Mouse (Mus musculus) intestine, postnatal 0 days (tissue): ENCODE results near the gene Smpd1. TPM values are rescaled to one million over a fixed set of nuclear protein-coding genes. Genes with fewer than 3 reads are reported as not detected.

Source experiments
- ATAC-seq: fragments of 200-750 bp; cut with Nextera tagmentation; 2 replicates; pipeline ENCODE4 v1.8.0; 2017; ENCODE audit warnings: mild to moderate bottlenecking, moderate TSS enrichment, moderate library complexity
- H3K27ac ChIP-seq: fragments of 300-500 bp; sonication (generic); 2 replicates; pipeline ENCODE4 v1.5.1; 2014; ENCODE audit warnings: mild to moderate bottlenecking, low read depth, low read length, moderate library complexity
- H3K27me3 ChIP-seq: fragments of 300-500 bp; sonication (generic); replicated peaks from 2 replicates; pipeline ENCODE4 v1.6.1; 2014; ENCODE audit warnings: low read length, mixed read lengths; ENCODE audit not compliant: control insufficient read depth, insufficient read depth
- H3K36me3 ChIP-seq: fragments of 300-500 bp; sonication (generic); 2 replicates; pipeline ENCODE4 v1.6.1; 2014; ENCODE audit warnings: mild to moderate bottlenecking, moderate library complexity; ENCODE audit not compliant: control insufficient read depth, insufficient read depth
- H3K4me1 ChIP-seq: fragments of 300-500 bp; sonication (generic); replicated peaks from 2 replicates; pipeline ENCODE4 v1.6.1; 2014; ENCODE audit warnings: antibody characterized with exemption, low read length, mixed read lengths; ENCODE audit not compliant: control insufficient read depth, insufficient read depth
- H3K4me2 ChIP-seq: fragments of 300-500 bp; sonication (generic); replicated peaks from 2 replicates; pipeline ENCODE4 v1.6.1; 2014; ENCODE audit warnings: low read depth, mild to moderate bottlenecking, moderate library complexity
- H3K4me3 ChIP-seq: fragments of 300-500 bp; sonication (generic); 2 replicates; pipeline ENCODE4 v1.5.1; 2014; ENCODE audit warnings: low read depth, low read length
- H3K9ac ChIP-seq: fragments of 300-500 bp; sonication (generic); 2 replicates; pipeline ENCODE4 v1.6.1; 2014; ENCODE audit warnings: mild to moderate bottlenecking, low read depth, low read length
- H3K9me3 ChIP-seq: fragments of 300-500 bp; sonication (generic); 2 replicates; pipeline ENCODE4 v1.6.1; 2016; ENCODE audit warnings: mixed run types; ENCODE audit not compliant: control insufficient read depth
- CTCF ChIP-seq: sonication (generic); IDR thresholded peaks from 2 replicates; pipeline ENCODE4 v1.5.1; 2016; ENCODE audit warnings: low read depth, mild to moderate bottlenecking, control low read depth, antibody characterized with exemption, moderate library complexity
- WGBS: fragments of 180-500 bp; shearing (Covaris S2); extraction: QIAGEN DNeasy Blood & Tissue Kit; methylation state at CpG from one replicate; pipeline ENCODE4 v1.1.7; 2014; 5-methylcytosine and 5-hydroxymethylcytosine counted together
- polyA plus RNA-seq: library from polyadenylated mRNA; unstranded; fragments of >200 nt; fragmentation: Nextera tagmentation; extraction: Ambion mirVana; gene quantifications from 2 replicates; pipeline ENCODE4 v1.2.1, GENCODE M21; 2015

Gene Smpd1
- polyA plus RNA-seq, 1 experiment from 2014 or later: 25.4 TPM

GRCm38 (mm10) chr7:105528094-105528493 lies 26.1 kb upstream of the Smpd1 start:
- Histone ChIP-seq H3K4me2 (no peak overlapping the region), H3K27ac (no peak overlapping the region), H3K9me3 (no peaks in the 10 kb centered on the region), H3K36me3 (no peaks in the 10 kb centered on the region), H3K9ac (no peak overlapping the region), H3K4me3 (no peak overlapping the region), H3K4me1 (no peaks in the 10 kb centered on the region), H3K27me3 (no peaks in the 10 kb centered on the region)
- no peak for TF ChIP-seq CTCF
- no peak for ATAC-seq
- WGBS: 68% methylated on average over 4 of the region's 4 CpGs

DNA sequence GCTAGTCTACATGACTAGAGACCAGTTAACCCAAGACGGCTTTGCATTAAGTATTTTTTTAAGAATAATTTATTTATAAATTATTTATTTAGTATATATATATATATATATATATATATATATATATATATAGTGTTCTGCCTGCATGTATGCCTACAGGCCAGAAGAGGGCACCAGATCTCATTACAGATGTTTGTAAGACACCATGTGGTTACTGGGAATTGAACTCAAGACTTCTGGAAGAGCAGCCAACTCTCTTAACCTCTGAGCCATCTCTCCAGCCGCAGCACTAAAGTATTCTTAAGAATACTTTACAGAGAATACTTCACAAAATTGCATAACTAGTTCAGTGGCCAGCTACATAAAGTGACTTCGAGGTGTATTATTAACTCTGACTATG lies 20.0 kb upstream of the Smpd1 start:
- Histone ChIP-seq H3K4me2 (no peak overlapping the region), H3K4me3 (no peak overlapping the region), H3K27ac (no peak overlapping the region), H3K36me3 (no peaks in the 10 kb centered on the region), H3K9ac (no peak overlapping the region), H3K9me3 (no peaks in the 10 kb centered on the region), H3K4me1 (no peaks in the 10 kb centered on the region), H3K27me3 (no peaks in the 10 kb centered on the region)
- TF ChIP-seq CTCF: peak; percentile 59
- WGBS: 81% methylated on average over 3 of the region's 3 CpGs
- ATAC-seq: no peak

DNA sequence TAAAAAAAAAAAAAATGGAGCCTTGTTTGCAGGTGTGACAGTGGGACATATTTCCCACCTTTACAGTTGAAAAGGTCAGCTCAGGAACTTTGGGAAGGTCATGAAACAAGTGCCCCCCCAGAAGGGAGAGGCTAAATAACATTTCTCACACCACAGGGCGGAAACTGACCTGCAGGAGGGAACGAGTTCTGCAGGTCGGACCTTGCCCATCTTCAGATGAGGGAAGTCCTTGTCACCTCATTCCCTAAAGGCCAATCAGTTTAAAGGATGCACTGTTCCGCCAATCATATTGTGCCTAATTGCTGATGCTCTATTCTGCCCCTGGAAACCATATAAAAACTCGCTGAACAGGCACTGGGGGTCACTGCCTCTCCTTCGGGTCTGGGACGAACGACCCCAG lies 8.2 kb upstream of the Smpd1 start:
- ATAC-seq: no peak
- no peak overlapping the region for H3K4me2 ChIP-seq
- H3K36me3 ChIP-seq: no peaks in the 10 kb centered on the region
- no peaks in the 10 kb centered on the region for H3K4me1 ChIP-seq
- H3K9ac ChIP-seq: no peak overlapping the region
- WGBS: 58% methylated on average over 8 of the region's 8 CpGs
- no peaks in the 10 kb centered on the region for H3K9me3 ChIP-seq
- no peak for TF ChIP-seq CTCF
- no peak overlapping the region for H3K4me3 ChIP-seq
- H3K27ac ChIP-seq: no peak overlapping the region
- H3K27me3 ChIP-seq: no peaks in the 10 kb centered on the region

DNA sequence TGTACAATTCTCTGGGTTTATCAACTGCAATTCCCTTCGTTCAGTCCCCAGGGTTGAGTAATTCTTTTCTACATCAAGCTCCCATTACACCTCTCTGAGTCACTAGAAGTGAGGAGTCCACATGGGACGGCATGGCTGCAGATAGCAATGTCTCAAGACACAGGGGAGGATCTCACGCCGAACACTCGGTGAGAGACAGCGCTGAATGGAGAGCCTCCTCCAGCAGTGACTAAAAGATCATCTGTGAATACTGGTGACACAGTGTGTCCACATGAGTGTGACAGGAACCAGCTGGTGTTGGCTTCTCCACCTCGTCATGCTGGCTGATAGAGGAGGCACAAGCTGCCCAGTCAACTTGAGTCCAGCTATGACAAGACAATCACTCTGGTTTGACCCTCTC lies 6.2 kb upstream of the Smpd1 start:
- TF ChIP-seq CTCF: no peak
- 75% methylated on average over 7 of the region's 7 CpGs for WGBS
- no peaks in the 10 kb centered on the region for H3K36me3 ChIP-seq
- no peaks in the 10 kb centered on the region for H3K9me3 ChIP-seq
- no peak overlapping the region for H3K27ac ChIP-seq
- no peak overlapping the region for H3K4me2 ChIP-seq
- ATAC-seq: no peak
- H3K9ac ChIP-seq: no peak overlapping the region
- no peak overlapping the region for H3K4me3 ChIP-seq
- H3K4me1 ChIP-seq: no peaks in the 10 kb centered on the region
- H3K27me3 ChIP-seq: no peaks in the 10 kb centered on the region

DNA sequence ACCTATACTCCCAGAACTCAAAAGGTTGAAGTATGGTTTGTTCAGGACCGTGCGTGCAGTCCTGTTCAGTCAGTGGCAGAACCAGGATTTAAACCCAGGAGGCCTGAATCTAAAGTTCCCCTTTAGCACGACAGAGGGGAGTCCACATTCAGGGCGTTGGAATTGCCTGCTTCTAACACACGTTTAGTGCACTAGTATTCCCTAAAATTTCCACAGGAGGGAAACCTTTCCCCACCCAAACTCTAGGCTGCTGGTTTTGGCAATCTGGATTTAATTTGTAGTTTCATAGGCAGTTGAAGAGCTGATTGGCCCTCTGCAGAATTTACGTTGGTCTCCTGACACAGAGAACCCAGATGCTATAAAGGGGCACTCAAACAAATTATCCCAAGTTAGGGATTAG lies 5.1 kb upstream of the Smpd1 start:
- H3K4me1 ChIP-seq: no peaks in the 10 kb centered on the region
- H3K9ac ChIP-seq: no peak overlapping the region
- 46% methylated on average over 6 of the region's 6 CpGs for WGBS
- no peak for ATAC-seq
- no peak overlapping the region for H3K4me2 ChIP-seq
- no peaks in the 10 kb centered on the region for H3K27me3 ChIP-seq
- H3K36me3 ChIP-seq: no peaks in the 10 kb centered on the region
- H3K27ac ChIP-seq: no peak overlapping the region
- no peak overlapping the region for H3K4me3 ChIP-seq
- no peaks in the 10 kb centered on the region for H3K9me3 ChIP-seq
- TF ChIP-seq CTCF: peak; percentile 61

GRCm38 (mm10) chr7:105553456-105554211 lies 526 bp upstream of the Smpd1 start:
- H3K36me3 ChIP-seq: peaks cover 7% of the 10 kb centered on the region; the same call in 1 of the 2 replicates
- TF ChIP-seq CTCF: no peak
- H3K9ac ChIP-seq: peak overlapping the region; percentile 56
- peak overlapping the region; percentile 96 for H3K4me2 ChIP-seq
- H3K4me1 ChIP-seq: no peaks in the 10 kb centered on the region
- no peaks in the 10 kb centered on the region for H3K27me3 ChIP-seq
- H3K9me3 ChIP-seq: no peaks in the 10 kb centered on the region
- no peak overlapping the region for H3K27ac ChIP-seq
- no peak for ATAC-seq
- H3K4me3 ChIP-seq: peak overlapping the region; percentile 63
- 32% methylated on average over 26 of the region's 27 CpGs for WGBS
